Mouse (Mus musculus) small intestine, adult 2 months (tissue): ENCODE data around the gene Camk2b.

Experiments
- CTCF ChIP-seq: fragments of 200-500 bp; IDR thresholded peaks from 2 replicates; pipeline ENCODE4 v1.5.1; 2012; ENCODE audit warnings: low read depth, mild to moderate bottlenecking, control low read depth, inconsistent platforms, low read length, moderate library complexity, mixed read lengths; ENCODE audit not compliant: insufficient replicate concordance, insufficient read length; ENCODE audit errors: extremely low read depth
- POLR2A ChIP-seq: fragments of 200-500 bp; IDR thresholded peaks from 2 replicates; pipeline ENCODE4 v1.6.1; 2012; ENCODE audit warnings: low read depth, mild to moderate bottlenecking, control low read depth, inconsistent platforms, low read length, moderate library complexity

DNA sequence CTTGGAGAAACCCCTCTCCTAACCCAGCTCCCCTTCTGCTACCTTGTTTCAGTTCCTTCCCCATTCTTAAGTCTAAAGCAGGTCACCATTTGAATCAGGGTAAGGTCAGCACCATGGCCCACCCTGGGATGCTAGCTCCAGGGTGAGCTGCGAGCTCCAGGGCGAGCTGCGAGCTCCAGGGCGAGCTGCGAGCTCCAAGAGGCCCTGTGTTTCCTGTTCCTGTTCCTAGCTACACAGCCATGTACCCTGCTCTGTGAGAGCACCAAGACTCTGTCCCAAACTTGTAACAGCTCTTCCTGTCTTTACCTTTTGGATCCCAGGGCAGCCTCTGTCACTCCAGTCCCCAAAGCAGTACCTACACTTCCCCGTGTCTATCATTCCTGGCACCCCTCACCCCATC, 92.1 kb downstream of the Camk2b start:
- TF ChIP-seq POLR2A (no peak), CTCF (no peak)
